Mouse (Mus musculus): Measurements from ENCODE around the gene 1700001K19Rik. TPM values are rescaled to one million over a fixed set of nuclear protein-coding genes. Genes with fewer than 3 reads are reported as not detected.
"Not testable (repeated sequence)": the region's sequence is repeated elsewhere in the genome, so short reads cannot be mapped to it uniquely, and the experiment has no call there.

Gene 1700001K19Rik
- polyA plus RNA-seq, 1 experiment from 2014 or later, result not detected

GRCm38 (mm10) chr12:110688921-110689320 is 6.5 kb upstream of the 1700001K19Rik start:
- H3K9ac ChIP-seq (replicated peaks; ENCODE audit: low read length); H3K4me2 ChIP-seq (ENCODE audit: low read length); H3K4me1 ChIP-seq (ENCODE audit: control insufficient read depth, insufficient read depth, low read length); H3K27me3 ChIP-seq (ENCODE audit: control insufficient read depth, insufficient read depth, low read length); H3K9me3 ChIP-seq (ENCODE audit: control insufficient read depth, low read length); ATAC-seq (ENCODE audit: low FRiP score, low TSS enrichment); H3K27ac ChIP-seq (replicated peaks; ENCODE audit: low read depth, low read length); DNase-seq; H3K4me3 ChIP-seq (replicated peaks; ENCODE audit: low read depth, low read length): not testable (repeated sequence)
- peaks cover 73% of the 10 kb centered on the region for H3K36me3 ChIP-seq (ENCODE audit: control insufficient read depth, insufficient read depth, low read length)
- WGBS, result 96% methylated on average over 3 of the region's 3 CpGs

GRCm38 (mm10) chr12:110687894-110688734 is 5.7 kb upstream of the 1700001K19Rik start:
- peaks cover 66% of the 10 kb centered on the region for H3K36me3 ChIP-seq (ENCODE audit: control insufficient read depth, insufficient read depth, low read length)
- H3K4me2 ChIP-seq (ENCODE audit: low read length), result no peak overlapping the region
- no peaks in the 10 kb centered on the region for H3K9me3 ChIP-seq (ENCODE audit: control insufficient read depth, low read length)
- no peak overlapping the region for H3K4me3 ChIP-seq (replicated peaks; ENCODE audit: low read depth, low read length)
- no peaks in the 10 kb centered on the region for H3K27me3 ChIP-seq (ENCODE audit: control insufficient read depth, insufficient read depth, low read length)
- H3K9ac ChIP-seq (replicated peaks; ENCODE audit: low read length), result no peak overlapping the region
- WGBS, result 81% methylated on average over 12 of the region's 12 CpGs
- ATAC-seq (ENCODE audit: low FRiP score, low TSS enrichment) (no peak), DNase-seq (no peak)
- no peak overlapping the region for H3K27ac ChIP-seq (replicated peaks; ENCODE audit: low read depth, low read length)
- no peaks in the 10 kb centered on the region for H3K4me1 ChIP-seq (ENCODE audit: control insufficient read depth, insufficient read depth, low read length)

GRCm38 (mm10) chr12:110683580-110683979 is 1.2 kb upstream of the 1700001K19Rik start:
- ATAC-seq (ENCODE audit: low FRiP score, low TSS enrichment) (no peak), DNase-seq (no peak)
- Histone ChIP-seq H3K4me2 (ENCODE audit: low read length) (no peak overlapping the region), H3K9me3 (ENCODE audit: control insufficient read depth, low read length) (no peaks in the 10 kb centered on the region), H3K27ac (replicated peaks; ENCODE audit: low read depth, low read length) (no peak overlapping the region), H3K27me3 (ENCODE audit: control insufficient read depth, insufficient read depth, low read length) (no peaks in the 10 kb centered on the region), H3K4me3 (replicated peaks; ENCODE audit: low read depth, low read length) (no peak overlapping the region), H3K4me1 (ENCODE audit: control insufficient read depth, insufficient read depth, low read length) (no peaks in the 10 kb centered on the region), H3K9ac (replicated peaks; ENCODE audit: low read length) (no peak overlapping the region), H3K36me3 (ENCODE audit: control insufficient read depth, insufficient read depth, low read length) (peaks cover 31% of the 10 kb centered on the region)
- WGBS, result no CpG with 5 or more reads among the region's 1 CpGs

- 67% methylated on average over 3 of the region's 3 CpGs for WGBS
- H3K4me2 ChIP-seq (ENCODE audit: low read length), result no peak overlapping the region
- H3K27me3 ChIP-seq (ENCODE audit: control insufficient read depth, insufficient read depth, low read length), result no peaks in the 10 kb centered on the region
- no peak for DNase-seq
- H3K9ac ChIP-seq (replicated peaks; ENCODE audit: low read length), result no peak overlapping the region
- no peaks in the 10 kb centered on the region for H3K9me3 ChIP-seq (ENCODE audit: control insufficient read depth, low read length)
- H3K27ac ChIP-seq (replicated peaks; ENCODE audit: low read depth, low read length), result no peak overlapping the region
- H3K4me3 ChIP-seq (replicated peaks; ENCODE audit: low read depth, low read length), result no peak overlapping the region
- H3K36me3 ChIP-seq (ENCODE audit: control insufficient read depth, insufficient read depth, low read length), result peaks cover 16% of the 10 kb centered on the region
- H3K4me1 ChIP-seq (ENCODE audit: control insufficient read depth, insufficient read depth, low read length), result no peaks in the 10 kb centered on the region
- no peak for ATAC-seq (ENCODE audit: low FRiP score, low TSS enrichment)
Observed at GRCm38 (mm10) chr12:110681878-110682277, 541 bp downstream of the 1700001K19Rik start.

- Histone ChIP-seq H3K27ac (replicated peaks; ENCODE audit: low read depth, low read length) (no peak overlapping the region), H3K9me3 (ENCODE audit: control insufficient read depth, low read length) (no peaks in the 10 kb centered on the region), H3K9ac (replicated peaks; ENCODE audit: low read length) (no peak overlapping the region), H3K4me1 (ENCODE audit: control insufficient read depth, insufficient read depth, low read length) (no peaks in the 10 kb centered on the region), H3K27me3 (ENCODE audit: control insufficient read depth, insufficient read depth, low read length) (no peaks in the 10 kb centered on the region), H3K36me3 (ENCODE audit: control insufficient read depth, insufficient read depth, low read length) (peaks cover 9% of the 10 kb centered on the region), H3K4me2 (ENCODE audit: low read length) (no peak overlapping the region), H3K4me3 (replicated peaks; ENCODE audit: low read depth, low read length) (no peak overlapping the region)
- peak; percentile 12 for DNase-seq
- 49% methylated on average over 7 of the region's 7 CpGs for WGBS
- ATAC-seq (ENCODE audit: low FRiP score, low TSS enrichment), result no peak
Observed at GRCm38 (mm10) chr12:110681191-110681590, 1.2 kb downstream of the 1700001K19Rik start.

GRCm38 (mm10) chr12:110674243-110674642 is 8.2 kb downstream of the 1700001K19Rik start:
- 60% methylated on average over 5 of the region's 5 CpGs for WGBS
- Histone ChIP-seq H3K27ac (replicated peaks; ENCODE audit: low read depth, low read length) (no peak overlapping the region), H3K9me3 (ENCODE audit: control insufficient read depth, low read length) (no peaks in the 10 kb centered on the region), H3K36me3 (ENCODE audit: control insufficient read depth, insufficient read depth, low read length) (peaks cover 11% of the 10 kb centered on the region), H3K9ac (replicated peaks; ENCODE audit: low read length) (no peak overlapping the region), H3K27me3 (ENCODE audit: control insufficient read depth, insufficient read depth, low read length) (no peaks in the 10 kb centered on the region), H3K4me1 (ENCODE audit: control insufficient read depth, insufficient read depth, low read length) (no peaks in the 10 kb centered on the region), H3K4me3 (replicated peaks; ENCODE audit: low read depth, low read length) (no peak overlapping the region), H3K4me2 (ENCODE audit: low read length) (no peak overlapping the region)
- no peak for ATAC-seq (ENCODE audit: low FRiP score, low TSS enrichment)
- DNase-seq, result peak; percentile 29

- ATAC-seq (ENCODE audit: low FRiP score, low TSS enrichment), result no peak
- H3K9me3 ChIP-seq (ENCODE audit: control insufficient read depth, low read length), result no peaks in the 10 kb centered on the region
- 91% methylated on average over 13 of the region's 13 CpGs for WGBS
Observed at GRCm38 (mm10) chr12:110667466-110668077, 14.8 kb downstream of the 1700001K19Rik start.

GRCm38 (mm10) chr12:110661746-110662145 is 20.7 kb downstream of the 1700001K19Rik start:
- Histone ChIP-seq H3K27ac (replicated peaks; ENCODE audit: low read depth, low read length) (no peak overlapping the region), H3K36me3 (ENCODE audit: control insufficient read depth, insufficient read depth, low read length) (peaks cover 98% of the 10 kb centered on the region), H3K4me1 (ENCODE audit: control insufficient read depth, insufficient read depth, low read length) (no peaks in the 10 kb centered on the region), H3K9me3 (ENCODE audit: control insufficient read depth, low read length) (no peaks in the 10 kb centered on the region), H3K27me3 (ENCODE audit: control insufficient read depth, insufficient read depth, low read length) (no peaks in the 10 kb centered on the region), H3K9ac (replicated peaks; ENCODE audit: low read length) (no peak overlapping the region), H3K4me3 (replicated peaks; ENCODE audit: low read depth, low read length) (no peak overlapping the region), H3K4me2 (ENCODE audit: low read length) (no peak overlapping the region)
- 97% methylated on average over 14 of the region's 14 CpGs for WGBS
- no peak for ATAC-seq (ENCODE audit: low FRiP score, low TSS enrichment)
- DNase-seq, result no peak

More at GRCm38 (mm10) chr12:110667466-110668077, 14.8 kb downstream of the 1700001K19Rik start:
- peaks cover 77% of the 10 kb centered on the region for H3K36me3 ChIP-seq (ENCODE audit: control insufficient read depth, insufficient read depth, low read length)
- no peaks in the 10 kb centered on the region for H3K4me1 ChIP-seq (ENCODE audit: control insufficient read depth, insufficient read depth, low read length)
- no peak overlapping the region for H3K9ac ChIP-seq (replicated peaks; ENCODE audit: low read length)
- no peak for DNase-seq
- H3K4me3 ChIP-seq (replicated peaks; ENCODE audit: low read depth, low read length), result no peak overlapping the region
- no peak overlapping the region for H3K4me2 ChIP-seq (ENCODE audit: low read length)
- no peak overlapping the region for H3K27ac ChIP-seq (replicated peaks; ENCODE audit: low read depth, low read length)
- H3K27me3 ChIP-seq (ENCODE audit: control insufficient read depth, insufficient read depth, low read length), result no peaks in the 10 kb centered on the region

GRCm38 (mm10) chr12:110651464-110651863 is 31.0 kb downstream of the 1700001K19Rik start:
- Histone ChIP-seq H3K36me3 (ENCODE audit: control insufficient read depth, insufficient read depth, low read length) (peaks cover 97% of the 10 kb centered on the region), H3K9ac (replicated peaks; ENCODE audit: low read length) (no peak overlapping the region), H3K4me2 (ENCODE audit: low read length) (no peak overlapping the region), H3K4me3 (replicated peaks; ENCODE audit: low read depth, low read length) (no peak overlapping the region), H3K9me3 (ENCODE audit: control insufficient read depth, low read length) (no peaks in the 10 kb centered on the region), H3K27ac (replicated peaks; ENCODE audit: low read depth, low read length) (no peak overlapping the region), H3K27me3 (ENCODE audit: control insufficient read depth, insufficient read depth, low read length) (no peaks in the 10 kb centered on the region), H3K4me1 (ENCODE audit: control insufficient read depth, insufficient read depth, low read length) (no peaks in the 10 kb centered on the region)
- 97% methylated on average over 17 of the region's 17 CpGs for WGBS
- no peak for ATAC-seq (ENCODE audit: low FRiP score, low TSS enrichment)
- no peak for DNase-seq

All from midbrain, embryonic 14.5 days (tissue).